Mouse (Mus musculus) spleen, adult 12 weeks (tissue): ENCODE results near the gene Vpreb3.

ENCODE experiments used
- DNase-seq: peaks from one replicate; pipeline ENCODE4 v3.0.0; 2022; ENCODE audit warnings: low spot score

The Vpreb3 gene

DNA sequence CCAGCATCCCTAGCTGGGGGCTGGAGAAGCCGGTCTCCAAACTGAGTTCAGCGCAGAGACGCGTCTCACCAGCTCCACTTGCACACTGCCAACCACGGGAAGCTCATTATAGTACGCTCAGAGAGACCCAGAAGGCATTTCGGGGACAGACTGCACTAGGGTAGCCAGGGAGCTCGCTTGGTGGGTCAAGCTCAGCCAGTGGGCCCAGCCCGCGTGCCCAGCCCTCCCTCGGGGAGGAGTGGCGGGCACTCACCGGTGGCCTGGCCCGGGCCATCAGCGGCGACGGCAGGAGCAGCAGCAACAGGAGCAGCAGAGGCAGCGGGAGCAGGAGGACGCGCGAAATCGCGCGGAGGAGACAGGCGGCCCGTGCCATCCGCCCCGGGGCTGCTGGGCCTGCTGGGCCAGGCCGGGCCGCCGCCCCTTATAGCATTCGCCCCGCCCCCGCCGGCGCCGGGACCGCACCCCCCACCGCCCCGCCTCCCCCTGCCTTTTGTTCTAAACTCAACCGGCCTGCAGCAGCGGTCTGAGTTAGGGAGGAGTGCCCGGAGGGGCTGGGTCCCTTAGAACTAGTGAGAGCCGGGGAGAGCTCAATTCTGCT, 10.7 kb upstream of the Vpreb3 start:
- no peak for DNase-seq

DNA sequence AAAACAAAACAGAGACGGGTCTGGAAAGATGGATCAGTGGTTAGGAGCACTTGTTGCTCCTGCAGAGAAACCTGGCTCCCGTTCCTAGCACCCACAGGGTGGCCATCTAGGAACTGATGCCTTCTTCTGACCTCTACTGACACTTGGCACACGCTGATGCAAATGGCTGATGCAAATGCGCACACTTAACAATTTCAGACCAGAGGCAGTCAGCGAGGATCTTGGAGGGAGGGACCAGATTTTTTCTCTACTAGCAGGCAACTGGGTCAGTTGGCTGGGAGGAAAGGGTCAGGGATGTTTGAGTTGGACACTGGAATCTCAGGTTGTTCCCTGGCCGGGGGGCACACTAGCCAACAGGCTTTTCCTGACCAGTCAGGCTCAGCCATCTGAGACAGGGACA, 10.0 kb upstream of the Vpreb3 start, which contains the start of gene Chchd10:
TSS of gene Chchd10 (plus strand) at position 240 of the 400 bp plus-strand sequence.
- no peak for DNase-seq

DNA sequence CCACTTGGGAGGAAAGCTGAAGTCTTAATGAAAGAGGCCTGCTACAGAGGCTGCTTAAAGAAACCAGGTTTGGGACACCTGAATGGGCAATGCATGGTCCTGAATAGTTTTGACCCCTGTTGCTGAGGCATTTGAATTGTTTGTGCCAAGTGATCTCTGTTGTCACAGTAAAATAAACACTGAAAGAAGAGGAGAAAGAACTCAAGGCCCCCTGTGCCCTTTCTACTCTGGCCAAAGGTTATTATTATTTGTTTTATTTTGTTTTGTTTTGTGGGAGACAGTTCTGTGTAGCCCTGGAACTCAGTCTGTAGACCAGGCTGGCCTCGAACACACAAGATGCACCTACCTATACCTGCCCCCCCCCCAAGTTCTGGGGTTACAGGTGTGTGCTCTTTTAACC, 7.9 kb upstream of the Vpreb3 start:
- DNase-seq: no peak

DNA sequence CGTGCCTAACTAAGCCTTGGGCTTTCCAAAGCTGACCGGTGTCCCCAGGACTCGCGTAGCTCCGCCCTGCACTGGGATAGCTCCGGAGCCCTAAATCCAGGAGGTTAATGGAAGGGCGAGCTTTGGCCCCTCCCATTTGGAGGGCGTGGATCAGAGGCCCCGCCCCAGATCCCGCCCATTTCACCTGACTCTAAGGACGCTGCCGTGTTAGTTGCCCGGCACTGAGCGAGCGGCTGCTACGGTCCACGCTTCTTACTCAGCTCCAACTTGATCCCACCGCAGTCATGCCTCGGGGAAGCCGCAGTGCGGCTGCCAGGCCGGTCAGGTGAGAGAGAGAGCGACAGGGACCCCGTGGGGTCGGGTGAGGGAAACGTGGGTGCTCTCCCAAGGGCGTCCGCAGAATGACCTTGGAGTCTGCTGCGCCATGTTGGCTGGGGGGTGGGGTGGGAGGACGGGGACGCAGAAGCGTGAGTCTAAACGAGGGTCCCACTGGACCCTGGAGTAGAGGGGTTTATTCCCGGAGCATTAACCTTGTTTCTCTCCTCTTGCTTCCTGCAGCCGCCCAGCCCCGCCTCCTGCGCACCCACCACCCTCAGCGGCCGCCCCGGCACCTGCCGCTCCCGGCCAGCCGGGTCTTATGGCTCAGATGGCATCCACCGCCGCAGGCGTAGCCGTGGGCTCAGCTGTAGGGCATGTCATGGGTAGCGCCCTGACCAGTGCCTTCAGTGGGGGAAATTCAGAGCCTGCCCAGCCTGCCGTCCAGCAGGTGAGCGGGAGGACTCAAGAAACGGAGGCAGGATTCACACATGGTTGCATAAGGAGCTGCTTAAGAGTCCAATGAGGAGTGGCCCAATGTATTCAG, 6.9 kb upstream of the Vpreb3 start, which contains the start of gene Mmp11:
TSS of gene Mmp11 (minus strand) at position 817 of the 862 bp plus-strand sequence.
- peak; percentile 74 for DNase-seq

DNA sequence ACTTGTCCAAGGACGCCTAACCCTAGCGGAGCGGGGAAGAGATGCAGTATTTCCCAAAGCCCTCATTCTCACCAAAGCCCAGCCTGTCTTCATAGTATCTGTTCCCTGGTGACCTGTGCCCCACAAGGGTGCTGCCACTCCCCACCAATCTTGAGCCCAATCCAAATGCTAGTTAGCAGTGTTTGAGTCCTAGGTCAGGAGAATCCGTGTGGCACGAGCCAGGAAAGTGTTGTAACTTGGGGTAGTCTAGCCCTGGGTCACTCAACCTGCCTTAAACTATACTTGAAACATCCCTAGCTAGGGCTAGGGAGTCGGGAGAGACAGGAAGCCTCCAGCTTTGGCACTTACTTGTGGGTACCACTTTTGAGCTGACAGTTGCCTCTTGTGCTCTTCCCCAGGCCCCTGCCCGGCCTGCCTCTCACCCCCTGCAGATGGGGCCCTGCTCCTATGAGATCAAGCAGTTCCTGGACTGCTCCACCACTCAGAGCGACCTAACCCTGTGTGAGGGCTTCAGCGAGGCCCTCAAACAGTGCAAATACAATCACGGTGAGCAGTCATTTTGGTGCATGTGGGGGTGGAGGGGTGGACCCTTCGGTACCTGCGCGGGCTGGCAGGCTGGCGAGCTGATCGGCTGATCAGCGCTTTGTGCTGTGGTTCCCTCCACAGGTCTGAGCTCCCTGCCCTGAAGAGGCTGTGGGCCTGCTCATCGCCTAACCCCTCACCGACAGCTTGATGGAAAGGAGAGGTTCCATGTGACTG, 5.8 kb upstream of the Vpreb3 start:
- no peak for DNase-seq

DNA sequence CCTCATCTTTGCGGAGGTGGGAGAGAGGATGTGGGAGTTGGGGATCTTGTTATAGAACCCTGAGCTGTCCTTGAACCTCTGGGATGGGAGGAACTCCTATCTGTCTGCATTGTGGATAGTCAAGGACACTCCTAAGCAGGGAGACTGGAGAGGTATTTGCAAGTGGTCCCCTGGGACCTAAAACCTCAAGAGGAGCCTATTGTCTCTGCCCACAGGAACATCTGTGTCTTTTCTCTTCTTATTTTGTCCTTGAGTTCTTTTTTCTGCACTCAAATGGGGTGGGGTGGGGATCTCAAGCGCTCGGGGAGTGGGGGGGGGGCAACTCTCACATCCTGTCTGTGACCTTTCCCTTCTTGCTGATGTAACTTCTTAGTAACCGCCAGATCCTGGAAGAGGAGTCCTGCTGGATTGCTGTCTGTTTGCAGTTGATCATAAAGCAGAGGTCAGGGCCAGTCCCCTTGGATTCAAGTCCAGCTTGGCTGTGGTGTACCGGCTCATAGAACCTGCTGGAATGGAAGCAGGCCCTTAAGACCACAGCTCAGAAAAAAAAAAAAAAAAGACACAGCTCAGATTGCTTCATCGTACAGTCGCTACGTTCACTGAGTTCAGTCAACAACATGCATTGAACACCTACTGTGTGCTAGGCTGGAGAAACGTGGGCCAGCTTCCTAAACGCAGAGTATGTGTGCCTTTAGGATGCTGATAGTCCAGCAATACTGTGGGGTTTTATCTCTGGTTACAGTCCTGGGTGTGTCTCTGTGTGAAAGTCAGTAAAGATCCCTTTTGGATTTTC, 4.8 kb upstream of the Vpreb3 start:
- no peak for DNase-seq

DNA sequence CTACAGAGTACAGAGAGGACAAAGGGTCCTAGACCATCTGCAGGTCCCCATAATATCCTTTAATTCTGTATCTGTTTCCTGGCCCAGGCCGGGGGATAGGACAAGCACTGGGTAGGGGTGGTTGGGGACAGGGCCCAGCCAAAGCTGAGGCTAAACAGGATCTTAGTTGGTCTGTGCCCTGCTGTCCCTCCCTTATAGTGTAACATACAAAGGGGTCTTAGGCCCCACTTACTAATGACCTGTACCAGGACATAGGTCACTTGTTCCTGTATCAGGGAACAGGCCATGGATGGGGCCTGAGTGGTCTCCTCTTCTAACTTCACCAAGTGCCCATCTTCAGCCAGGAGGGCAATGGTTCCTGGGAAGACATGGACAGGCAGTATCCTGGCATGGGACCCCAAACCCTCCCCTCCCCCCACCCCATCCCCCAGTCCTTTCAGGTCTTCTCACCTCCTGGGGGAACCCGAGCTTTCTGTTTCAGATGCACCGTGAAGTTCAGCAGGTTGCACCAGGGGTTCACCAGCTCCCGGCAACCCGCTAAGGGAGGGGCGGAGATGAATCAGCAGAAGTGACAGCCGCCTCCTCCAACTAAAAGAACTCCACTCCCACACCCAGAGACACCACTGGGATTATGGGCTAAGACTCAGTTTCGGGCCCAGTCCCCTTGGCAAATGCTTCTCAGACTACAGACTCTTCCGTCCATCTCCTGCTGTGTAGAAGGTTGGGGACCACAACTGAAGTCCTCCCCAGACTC, 3.2 kb upstream of the Vpreb3 start:
- DNase-seq: peak; percentile 70

DNA sequence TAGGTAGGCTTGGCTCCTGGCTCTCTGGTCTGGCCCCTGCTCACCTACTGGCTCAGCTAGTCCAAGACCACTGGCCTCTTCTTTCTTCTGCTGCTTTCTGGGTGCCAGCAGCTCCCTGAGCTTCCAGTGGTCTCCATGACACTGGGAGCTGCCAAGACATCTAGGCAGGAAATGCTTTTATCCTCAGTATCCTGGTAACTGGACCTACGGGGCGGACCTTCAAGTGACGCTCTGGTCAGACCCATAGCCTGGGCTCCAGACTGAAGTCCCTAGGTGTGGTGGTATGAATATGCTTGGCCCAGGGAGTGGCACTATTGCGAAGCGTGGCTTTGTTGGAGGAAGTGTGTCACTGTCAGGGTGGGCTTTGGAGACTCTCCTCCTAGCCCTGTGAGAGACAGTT, 2.3 kb upstream of the Vpreb3 start, which contains the start of gene Gm867:
TSS of gene Gm867 (minus strand) at position 153 of the 400 bp plus-strand sequence.
- DNase-seq: no peak

DNA sequence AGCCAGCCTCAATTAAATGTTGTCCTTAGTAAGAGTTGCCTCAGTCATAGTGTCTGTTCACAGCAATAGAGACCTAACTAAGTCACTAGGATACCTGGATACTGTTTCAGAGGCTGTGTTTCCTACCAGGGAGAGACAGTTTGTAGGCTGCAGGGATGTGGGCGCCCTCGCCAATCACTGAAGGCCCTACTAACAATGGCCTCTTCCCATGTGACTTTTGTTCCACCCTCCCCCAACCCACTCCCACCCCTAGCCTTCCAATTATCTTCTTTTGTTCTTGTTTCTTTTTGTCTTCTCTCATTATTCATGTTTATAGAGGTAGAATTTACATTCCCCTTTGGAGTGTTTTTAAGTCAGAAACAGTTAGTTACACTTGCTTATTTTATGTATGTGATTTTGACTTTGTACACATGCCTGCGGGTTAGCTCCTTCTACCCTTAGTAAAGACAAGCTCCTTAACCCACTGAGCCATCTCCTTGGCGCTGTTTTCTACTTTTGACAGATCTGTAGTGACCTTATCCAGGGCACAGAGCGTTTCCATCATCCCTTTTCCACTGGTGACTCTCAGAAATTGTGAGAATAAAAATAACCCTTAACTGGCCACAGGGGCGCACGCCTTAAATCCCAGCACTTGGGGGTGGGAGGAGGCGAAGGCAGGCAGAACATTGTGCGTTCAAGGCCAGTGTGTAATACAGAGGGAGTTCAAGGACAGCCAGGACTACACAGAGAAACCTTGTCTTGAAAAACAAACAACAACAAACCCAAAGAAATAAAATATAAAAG, 1.6 kb upstream of the Vpreb3 start:
- no peak for DNase-seq

DNA sequence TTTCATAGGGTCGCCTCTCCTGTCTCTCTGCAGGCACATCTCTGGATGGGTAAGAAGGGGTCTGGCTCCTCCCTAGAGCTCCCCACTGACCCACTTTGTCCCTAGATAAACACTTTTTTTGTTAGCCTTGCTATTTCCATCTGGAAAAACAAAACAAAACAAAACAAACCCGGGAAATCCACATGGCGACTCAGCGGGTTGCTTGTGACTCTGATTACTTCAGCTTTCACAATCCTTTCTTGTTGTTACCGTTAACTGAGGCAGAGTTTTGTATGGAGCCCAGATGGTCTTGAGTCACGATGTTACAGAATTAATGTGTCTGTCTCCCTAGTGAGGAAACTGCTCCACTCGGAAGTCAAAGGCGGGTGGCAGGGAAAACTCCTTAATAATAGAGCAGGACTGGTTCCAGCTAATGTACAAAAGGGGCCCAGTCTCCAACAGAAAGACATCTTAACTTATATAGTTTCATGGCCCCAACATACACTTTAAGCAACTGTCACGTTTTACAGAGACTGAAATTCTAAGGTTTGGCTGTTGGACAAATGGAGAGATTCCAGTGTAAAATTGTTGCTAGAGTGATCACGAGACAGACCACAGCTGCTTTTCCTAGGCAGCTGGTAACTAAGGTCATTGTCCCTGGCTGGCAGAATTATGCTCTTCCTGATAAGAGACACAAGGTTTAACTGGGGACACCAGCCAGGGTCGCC, 1.4 kb downstream of the Vpreb3 start:
- no peak for DNase-seq

DNA sequence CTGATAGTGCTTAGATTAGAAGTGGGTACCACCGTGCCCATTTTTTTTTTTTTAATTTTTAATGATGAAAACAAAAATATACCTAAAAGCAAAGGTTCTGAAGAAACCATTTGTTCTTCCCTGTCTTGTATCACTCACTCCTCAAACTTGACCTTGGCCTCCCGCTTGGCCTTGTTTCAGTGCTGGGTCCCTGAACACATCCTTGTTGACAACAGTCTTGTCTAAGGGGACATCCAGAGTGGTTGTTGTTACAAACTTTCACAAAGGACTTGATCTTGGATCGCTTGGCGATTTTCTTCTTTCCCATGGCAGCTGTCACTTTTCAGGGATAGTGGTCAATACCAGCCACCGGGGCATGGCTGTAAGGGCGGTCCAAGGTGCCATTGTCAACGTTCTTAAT, 2.4 kb downstream of the Vpreb3 start:
- DNase-seq: no peak

DNA sequence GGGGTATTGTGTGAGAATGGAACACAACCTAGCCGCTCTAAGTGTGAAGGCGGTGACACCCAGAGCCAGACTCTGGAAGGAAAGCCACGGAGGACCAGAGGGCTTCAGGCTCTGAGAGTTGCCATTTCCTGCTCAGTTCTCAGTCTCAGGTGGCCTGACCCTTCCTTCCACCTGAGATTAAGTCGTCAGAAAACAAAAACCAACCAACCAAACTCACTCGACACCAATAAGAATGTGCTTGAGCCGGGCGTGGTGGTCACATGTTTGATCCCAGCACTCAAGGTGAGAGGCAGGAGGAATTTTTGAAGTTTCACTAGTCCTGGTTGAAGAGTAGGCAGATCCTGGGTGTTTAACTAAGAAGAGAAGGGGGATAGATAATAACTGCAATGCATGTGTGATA, 3.0 kb downstream of the Vpreb3 start:
- DNase-seq: no peak

DNA sequence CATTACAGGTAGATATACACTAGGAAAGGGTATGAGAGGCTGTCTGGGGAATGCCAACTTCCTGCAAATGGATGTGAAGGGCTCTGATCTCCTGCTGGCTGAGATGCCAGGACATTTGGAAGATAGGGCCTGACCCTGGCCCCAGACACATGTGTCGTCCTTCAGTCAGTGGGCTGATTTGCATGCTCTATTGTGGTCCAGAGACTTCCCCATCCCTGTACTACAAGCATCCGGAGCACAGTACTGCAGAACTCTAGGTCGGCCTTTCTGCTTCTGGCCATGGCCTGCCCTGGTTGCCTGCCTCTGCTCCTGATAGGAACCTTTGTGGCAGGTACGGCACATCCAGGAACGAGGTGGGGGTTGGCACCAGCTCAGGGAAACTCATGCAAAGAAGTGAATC, 5.2 kb downstream of the Vpreb3 start:
- no peak for DNase-seq

DNA sequence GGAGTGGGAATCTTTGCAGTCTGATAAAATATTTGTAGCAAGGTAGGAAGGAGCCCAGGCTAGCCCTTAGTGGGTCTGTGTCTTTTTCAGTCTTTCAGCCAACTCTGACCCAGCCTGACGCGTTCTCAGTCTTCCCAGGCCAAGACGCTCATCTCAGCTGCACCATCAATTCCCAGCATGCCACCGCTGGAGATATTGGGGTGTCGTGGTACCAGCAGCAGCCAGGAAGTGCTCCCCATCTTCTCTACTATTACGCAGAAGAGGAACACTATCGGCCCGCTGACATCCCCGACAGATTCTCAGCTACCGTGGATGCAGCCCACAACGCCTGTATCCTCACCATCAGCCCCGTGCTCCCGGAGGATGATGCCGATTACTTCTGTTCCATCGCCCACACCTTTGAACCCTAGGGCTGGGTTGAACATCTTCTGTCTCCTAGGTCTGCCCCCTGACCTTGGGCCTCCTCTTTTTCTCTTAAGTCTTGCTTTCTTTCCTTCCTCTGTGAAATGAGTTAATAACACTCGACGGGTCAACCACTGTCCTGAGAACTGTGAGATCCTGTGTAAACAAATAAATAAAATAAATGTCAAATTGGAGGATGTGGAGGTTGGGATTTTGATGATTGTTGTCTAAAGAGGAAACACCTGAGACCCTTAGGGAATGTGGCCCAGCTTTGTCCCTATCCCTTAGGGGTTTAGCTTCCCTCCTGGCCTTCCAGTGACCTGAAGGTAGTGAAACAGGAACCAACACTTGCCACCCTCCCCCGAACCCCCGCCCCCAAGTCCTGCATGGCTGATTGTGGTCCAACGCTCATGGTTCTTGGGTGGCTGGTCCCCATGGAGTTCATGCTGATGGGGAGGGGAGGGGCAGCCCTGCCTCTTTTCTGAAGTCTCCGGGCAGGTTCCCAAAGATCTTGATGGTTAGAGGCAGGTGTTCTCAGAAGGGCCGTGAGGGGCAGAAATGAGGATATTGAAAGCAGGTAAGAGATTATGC, 6.5 kb downstream of the Vpreb3 start:
- no peak for DNase-seq

DNA sequence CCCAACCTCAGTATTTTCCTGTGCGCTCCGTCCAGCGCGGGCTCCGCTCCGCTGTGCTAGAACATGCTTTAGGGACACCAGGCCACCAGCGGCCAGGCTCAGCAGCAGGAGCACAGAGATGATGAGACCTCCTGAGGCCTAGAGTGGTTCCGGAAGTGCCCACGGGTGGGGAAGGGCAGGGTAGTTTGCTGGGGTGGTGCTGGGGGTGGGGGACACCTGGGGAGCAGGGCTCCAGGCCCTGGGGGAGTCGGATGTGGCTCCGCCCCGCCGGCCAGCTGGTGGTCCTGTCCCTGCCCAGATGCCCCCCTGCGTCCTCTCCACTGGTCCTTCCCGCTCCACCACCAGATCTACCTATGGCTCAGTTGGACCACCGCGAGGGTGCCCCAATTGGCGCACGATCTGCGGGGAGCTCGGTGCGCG, 7.9 kb downstream of the Vpreb3 start:
- no peak for DNase-seq

DNA sequence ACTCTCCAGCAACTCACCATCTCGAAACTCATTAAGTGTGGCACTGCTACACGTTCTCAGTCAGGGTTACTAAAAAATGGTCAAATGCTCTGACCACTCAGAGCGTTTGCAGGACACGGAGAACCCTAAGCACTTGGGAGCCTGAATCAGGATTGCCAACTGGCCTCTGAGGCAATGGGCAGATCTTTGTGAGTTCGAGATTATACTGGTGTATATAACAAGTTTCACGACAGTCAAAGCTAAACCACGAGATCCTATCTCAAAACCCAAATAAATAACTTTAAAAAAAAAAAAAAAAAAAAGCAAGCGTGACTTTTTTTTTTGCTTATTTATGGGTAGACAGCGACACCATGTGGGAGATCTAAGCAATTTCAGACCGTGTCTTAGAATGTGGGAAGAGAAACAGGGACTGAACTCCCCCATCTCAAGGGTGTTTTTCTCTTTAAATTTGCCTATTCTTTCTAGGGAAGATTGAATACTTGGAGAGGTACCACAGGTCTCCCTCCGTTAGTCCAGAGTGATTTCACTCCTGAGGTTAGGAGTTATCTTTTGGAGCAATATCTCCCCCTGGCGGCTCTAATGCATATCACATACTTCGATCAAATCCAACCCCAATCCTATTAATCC, 8.7 kb downstream of the Vpreb3 start:
- DNase-seq: peak; percentile 59

DNA sequence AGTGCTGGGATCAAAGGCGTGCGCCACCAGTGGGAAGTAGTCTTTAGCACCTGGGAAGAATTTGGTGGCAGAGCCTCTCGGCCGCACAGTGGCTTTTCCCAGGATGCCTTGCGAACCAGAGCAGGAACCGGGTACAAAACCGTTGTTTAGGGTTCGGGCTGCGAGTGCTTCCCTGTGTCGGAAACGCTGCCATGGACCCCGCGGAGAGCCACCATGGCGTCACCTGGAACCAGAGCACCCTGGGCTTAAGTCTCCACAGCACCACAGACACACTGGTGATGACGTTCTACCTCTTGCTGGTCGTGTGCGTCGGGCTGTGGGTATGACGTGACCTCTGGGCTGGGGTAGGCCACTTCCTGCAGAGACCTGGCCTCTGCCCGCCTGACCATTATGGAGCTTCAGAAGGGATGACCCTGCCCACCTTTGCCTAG, 11.5 kb downstream of the Vpreb3 start, which contains the start of gene Gm5134:
TSS of gene Gm5134 (plus strand) at position 134 of the 431 bp plus-strand sequence.
- DNase-seq: no peak

DNA sequence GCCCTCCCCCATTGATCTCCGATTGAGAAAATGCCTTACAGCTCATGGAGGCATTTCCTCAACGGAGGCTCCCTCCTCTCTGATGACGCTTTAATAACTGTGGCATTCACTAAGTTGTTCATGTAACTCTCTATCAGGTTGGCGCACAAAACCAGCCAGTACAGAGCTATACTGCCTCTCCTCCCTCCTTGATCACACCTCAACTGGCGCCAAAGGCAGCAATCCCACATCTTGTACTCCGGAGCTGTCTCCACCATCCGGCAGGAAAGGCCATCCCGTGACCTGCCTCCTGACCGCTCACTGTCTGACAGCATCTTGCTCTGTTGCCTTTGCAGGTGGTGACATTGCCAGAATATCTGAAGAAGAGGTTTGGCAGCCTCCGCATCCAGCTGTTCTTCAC, 31.0 kb downstream of the Vpreb3 start:
- DNase-seq: no peak
